Mouse (Mus musculus) CH12.LX (cell line): ENCODE results near the gene Pex1. TPM values are rescaled to one million over a fixed set of nuclear protein-coding genes. Genes with fewer than 3 reads are reported as not detected.

Source experiments
- DNase-seq: peaks from one replicate; pipeline ENCODE4 v3.0.0-alpha.2; 2013; ENCODE audit errors: extremely low read depth
- H3K27ac ChIP-seq: 2 replicates; pipeline ENCODE4 v1.5.1; 2012; ENCODE audit warnings: low read depth, mild to moderate bottlenecking, control low read depth, moderate library complexity; ENCODE audit not compliant: insufficient read depth
- H3K27me3 ChIP-seq: replicated peaks from 2 replicates; pipeline ENCODE3; 2012; ENCODE audit warnings: inconsistent platforms
- H3K36me3 ChIP-seq, 2 experiments: replicated peaks in 1 of 2; 2 replicates each; pipeline versions ENCODE3 to v1.6.1; 2012; ENCODE audit warnings: inconsistent platforms in 1 of 2, low read length in 1 of 2, mild to moderate bottlenecking in 1 of 2, mixed read lengths in 1 of 2, moderate library complexity in 1 of 2; ENCODE audit not compliant: control insufficient read depth in 1 of 2, insufficient read depth in 1 of 2
- H3K4me1 ChIP-seq, 2 experiments: 2 replicates each; pipeline ENCODE4 v1.6.1; 2012; ENCODE audit warnings: inconsistent platforms in 1 of 2, moderate library complexity in 1 of 2; ENCODE audit not compliant: insufficient read depth in 2 of 2, control insufficient read depth in 1 of 2
- H3K4me2 ChIP-seq: 2 replicates; pipeline ENCODE4 v1.6.1; 2012; ENCODE audit warnings: low read depth, mild to moderate bottlenecking, control low read depth; ENCODE audit not compliant: poor library complexity, insufficient read depth, severe bottlenecking
- H3K4me3 ChIP-seq, 3 experiments: fragments of 150-350 bp in 1 of 3; sonication (generic) in 1 of 3; replicated peaks in 1 of 3; 2 replicates each; pipeline versions ENCODE3 to v1.5.1; 2011 to 2012; ENCODE audit warnings: low read depth in 2 of 3, low read length in 2 of 3, mild to moderate bottlenecking in 2 of 3, moderate library complexity in 2 of 3, control low read depth in 1 of 3, improper control_type of control experiment in 1 of 3, inconsistent platforms in 1 of 3, mixed read lengths in 1 of 3; ENCODE audit not compliant: poor library complexity in 1 of 3
- H3K79me2 ChIP-seq: replicated peaks from 2 replicates; pipeline ENCODE4 v1.6.1; 2012; ENCODE audit warnings: mild to moderate bottlenecking, moderate library complexity; ENCODE audit not compliant: control insufficient read depth, poor library complexity, insufficient read depth, severe bottlenecking; ENCODE audit errors: extremely low read depth
- H3K9ac ChIP-seq: 2 replicates; pipeline ENCODE4 v1.6.1; 2012; ENCODE audit warnings: low read depth, mild to moderate bottlenecking, control low read depth, moderate library complexity; ENCODE audit not compliant: insufficient read depth
- H3K9me3 ChIP-seq: replicated peaks from 2 replicates; pipeline ENCODE3; 2012; ENCODE audit warnings: low read length, inconsistent platforms, mixed read lengths
- CHD2 ChIP-seq: IDR thresholded peaks from 2 replicates; pipeline ENCODE4 v1.6.1; 2011; ENCODE audit warnings: low read length, improper control_type of control experiment
- E2F4 ChIP-seq: IDR thresholded peaks from 2 replicates; pipeline ENCODE4 v1.6.1; 2011; ENCODE audit warnings: low read depth, low read length, improper control_type of control experiment; ENCODE audit not compliant: insufficient replicate concordance
- EP300 ChIP-seq: IDR thresholded peaks from 2 replicates; pipeline ENCODE4 v1.6.1; 2011; ENCODE audit warnings: low read length, improper control_type of control experiment
- HCFC1 ChIP-seq: IDR thresholded peaks from 2 replicates; pipeline ENCODE4 v1.6.1; 2012; ENCODE audit warnings: low read depth, mild to moderate bottlenecking, inconsistent platforms, low read length, improper control_type of control experiment
- JUN ChIP-seq: IDR thresholded peaks from 2 replicates; pipeline ENCODE4 v1.6.1; 2011; ENCODE audit warnings: low read depth, mild to moderate bottlenecking, low read length, improper control_type of control experiment, moderate library complexity; ENCODE audit not compliant: insufficient read depth
- MAZ ChIP-seq: IDR thresholded peaks from 2 replicates; pipeline ENCODE4 v1.6.1; 2012; ENCODE audit warnings: low read depth, mild to moderate bottlenecking, inconsistent platforms, low read length, improper control_type of control experiment, moderate library complexity
- MEF2A ChIP-seq: IDR thresholded peaks from 2 replicates; pipeline ENCODE4 v1.6.1; 2014; ENCODE audit warnings: low read depth, mild to moderate bottlenecking, inconsistent platforms, low read length, improper control_type of control experiment, borderline replicate concordance
- MYC ChIP-seq: IDR thresholded peaks from 2 replicates; pipeline ENCODE4 v1.6.1; 2011; ENCODE audit warnings: low read depth, mild to moderate bottlenecking, improper control_type of control experiment, low read length
- POLR2AphosphoS2 ChIP-seq: IDR thresholded peaks from 2 replicates; pipeline ENCODE4 v1.6.1; 2011; ENCODE audit warnings: low read depth, low read length, improper control_type of control experiment
- RCOR1 ChIP-seq: conservative IDR thresholded peaks from 2 replicates; pipeline ENCODE4 v1.6.1; 2012; ENCODE audit warnings: low read depth, mild to moderate bottlenecking, inconsistent platforms, low read length, improper control_type of control experiment
- TBP ChIP-seq: conservative IDR thresholded peaks from 2 replicates; pipeline ENCODE4 v1.6.1; 2011; ENCODE audit warnings: low read depth, low read length, improper control_type of control experiment
- USF2 ChIP-seq: conservative IDR thresholded peaks from 2 replicates; pipeline ENCODE4 v1.6.1; 2011; ENCODE audit warnings: low read depth, low read length, improper control_type of control experiment
- ZC3H11A ChIP-seq: IDR thresholded peaks from 2 replicates; pipeline ENCODE4 v1.6.1; 2012; ENCODE audit warnings: low read depth, mild to moderate bottlenecking, inconsistent platforms, low read length, improper control_type of control experiment
- ZMIZ1 ChIP-seq: IDR thresholded peaks from 2 replicates; pipeline ENCODE4 v1.6.1; 2012; ENCODE audit warnings: low read depth, mild to moderate bottlenecking, inconsistent platforms, low read length, improper control_type of control experiment
- ZNF384 ChIP-seq: IDR thresholded peaks from 2 replicates; pipeline ENCODE4 v1.6.1; 2012; ENCODE audit warnings: low read depth, low read length, improper control_type of control experiment, inconsistent platforms
- dilution Hi-C: fragments of 300-500 bp; cut with MboI; formaldehyde crosslinking; loops from 2 replicates; pipeline ENCODE4 v1.14.3; 2020; ENCODE audit warnings: low sequenced_read_pairs; ENCODE audit not compliant: extremely low pct_unique_long_range_greater_than_20kb, extremely low pct_ligation_motif_present
- in situ Hi-C: fragments of 300-500 bp; cut with MboI; formaldehyde crosslinking; loops from 3 replicates; pipeline ENCODE4 v1.14.3; 2019; ENCODE audit warnings: low sequenced_read_pairs, low pct_ligation_motif_present, low pct_unique_long_range_greater_than_20kb, mixed read lengths
- polyA plus RNA-seq: library from polyadenylated mRNA; unstranded; fragments of >175 nt; gene quantifications from 2 replicates; pipeline ENCODE4 v1.2.1, GENCODE M21; 2012; ENCODE audit warnings: low read depth; ENCODE audit not compliant: insufficient read length
- total RNA-seq, 2 experiments: library from RNA; depleted of rRNA; stranded (reverse); fragments of 300-350 nt in 1 of 2; fragments of >200 nt in 1 of 2; gene quantifications; 2 replicates each; pipeline ENCODE4 v1.2.3; 2012 to 2014

The Pex1 gene
- total and polyA plus RNA-seq, 3 experiments, result 8.4 to 14.4 (median 11.2) TPM

GRCm38 (mm10) chr5:3644621-3645020 is 48.8 kb downstream of the Pex1 start:
- H3K79me2 ChIP-seq, result peaks cover 17% of the 10 kb centered on the region
- no peaks in the 10 kb centered on the region for H3K27me3 ChIP-seq
- H3K4me3 ChIP-seq, result no peak overlapping the region
- H3K4me2 ChIP-seq, result no peak overlapping the region
- peaks cover 0 to 22% of the 10 kb centered on the region in 2 experiments; a peak in 2 of 4 replicates for H3K4me1 ChIP-seq
- TF ChIP-seq HCFC1 (no peak), EP300 (no peak), MYC (no peak), ZC3H11A (no peak), ZMIZ1 (no peak), TBP (no peak), CHD2 (no peak), JUN (no peak), USF2 (no peak), MEF2A (no peak), RCOR1 (no peak), POLR2AphosphoS2 (no peak), E2F4 (no peak), MAZ (no peak), ZNF384 (no peak)
- dilution Hi-C loops, result no loop called here
- no peak overlapping the region for H3K9ac ChIP-seq
- no peaks in the 10 kb centered on the region for H3K9me3 ChIP-seq
- peaks cover 35 to 50% of the 10 kb centered on the region in 2 experiments for H3K36me3 ChIP-seq
- no peak for DNase-seq
- in situ Hi-C loops, result loop anchor here (10.0 to 25.0 kb wide), 2 partner anchors 160 to 543 kb away; partner anchors contain the start of genes Ankib1, Krit1 and Mterf1b
- no peak overlapping the region for H3K27ac ChIP-seq

GRCm38 (mm10) chr5:3645326-3645725 is 49.5 kb downstream of the Pex1 start:
- Histone ChIP-seq H3K4me3 (no peak overlapping the region), H3K9ac (no peak overlapping the region), H3K4me1 (peaks cover 0 to 22% of the 10 kb centered on the region in 2 experiments; a peak in 2 of 4 replicates), H3K79me2 (peaks cover 17% of the 10 kb centered on the region), H3K27me3 (no peaks in the 10 kb centered on the region), H3K4me2 (no peak overlapping the region)
- dilution Hi-C loops (no loop called here), in situ Hi-C loops (loop anchor here (10.0 to 25.0 kb wide), 2 partner anchors 159 to 542 kb away; partner anchors contain the start of genes Ankib1, Krit1 and Mterf1b)
- no peak for TF ChIP-seq JUN
- TF ChIP-seq, all 38 proteins: peak for 0
- no peak overlapping the region for H3K27ac ChIP-seq
- no peak for DNase-seq
- peaks cover 31 to 48% of the 10 kb centered on the region in 2 experiments for H3K36me3 ChIP-seq
- no peaks in the 10 kb centered on the region for H3K9me3 ChIP-seq
